Mouse (Mus musculus) embryonic facial prominence, embryonic 14.5 days (tissue): ENCODE data around the gene Hps4. TPM values are rescaled to one million over a fixed set of nuclear protein-coding genes. Genes with fewer than 3 reads are reported as not detected.

Source experiments
- ATAC-seq: fragments of 200-750 bp; cut with Nextera tagmentation; 2 replicates; pipeline ENCODE4 v1.8.0; 2017; ENCODE audit warnings: low read depth, moderate number of reproducible peaks, moderate TSS enrichment
- DNase-seq: peaks from one replicate; pipeline ENCODE4 v3.0.0-alpha.2; 2015; ENCODE audit warnings: low spot score
- H3K27ac ChIP-seq: fragments of 300-500 bp; sonication (generic); replicated peaks from 2 replicates; pipeline ENCODE4 v1.5.1; 2014; ENCODE audit warnings: low read depth, mild to moderate bottlenecking, low read length, moderate library complexity
- H3K27me3 ChIP-seq: fragments of 300-500 bp; sonication (generic); replicated peaks from 2 replicates; pipeline ENCODE4 v1.6.1; 2014; ENCODE audit warnings: low read length; ENCODE audit not compliant: control insufficient read depth, insufficient read depth
- H3K36me3 ChIP-seq: fragments of 300-500 bp; sonication (generic); 2 replicates; pipeline ENCODE4 v1.6.1; 2014; ENCODE audit warnings: low read length, mixed read lengths; ENCODE audit not compliant: control insufficient read depth, insufficient read depth
- H3K4me1 ChIP-seq: fragments of 300-500 bp; sonication (generic); 2 replicates; pipeline ENCODE4 v1.6.1; 2014; ENCODE audit warnings: antibody characterized with exemption, low read length; ENCODE audit not compliant: control insufficient read depth, insufficient read depth
- H3K4me2 ChIP-seq: fragments of 300-500 bp; sonication (generic); 2 replicates; pipeline ENCODE4 v1.6.1; 2014; ENCODE audit warnings: low read depth, mild to moderate bottlenecking, low read length, moderate library complexity, mixed read lengths
- H3K4me3 ChIP-seq: fragments of 300-500 bp; sonication (generic); 2 replicates; pipeline ENCODE4 v1.5.1; 2014; ENCODE audit warnings: low read depth, mild to moderate bottlenecking, low read length
- H3K9ac ChIP-seq: fragments of 300-500 bp; sonication (generic); 2 replicates; pipeline ENCODE4 v1.6.1; 2014; ENCODE audit warnings: low read depth, mild to moderate bottlenecking, low read length, moderate library complexity, mixed read lengths
- H3K9me3 ChIP-seq: fragments of 300-500 bp; sonication (generic); 2 replicates; pipeline ENCODE4 v1.6.1; 2016; ENCODE audit warnings: low read length; ENCODE audit not compliant: control insufficient read depth
- WGBS: fragments of 180-500 bp; shearing (Covaris S2); extraction: QIAGEN DNeasy Blood & Tissue Kit; methylation state at CpG from one replicate; pipeline ENCODE4 v1.1.7; 2014; 5-methylcytosine and 5-hydroxymethylcytosine counted together
- polyA plus RNA-seq: library from polyadenylated mRNA; unstranded; fragments of >200 nt; fragmentation: Nextera tagmentation; extraction: Ambion mirVana; gene quantifications from 2 replicates; pipeline ENCODE4 v1.2.1, GENCODE M21; 2014

Gene Hps4
- 31.1 and 31.6 TPM in 2 replicates for polyA plus RNA-seq

- Histone ChIP-seq H3K27ac (peak within 1 kb of the TSS; percentile 58; the same call in 1 of the 2 replicates), H3K27me3 (no peaks in the 10 kb centered on the region)
Observed at GRCm38 (mm10) chr5:112342463-112343204, at the start of gene Hps4, which contains the start of gene Srrd. Gene Hps4, plus strand, starts transcription at chr5:112343083. Gene Srrd, minus strand, starts transcription at chr5:112343040.

DNA sequence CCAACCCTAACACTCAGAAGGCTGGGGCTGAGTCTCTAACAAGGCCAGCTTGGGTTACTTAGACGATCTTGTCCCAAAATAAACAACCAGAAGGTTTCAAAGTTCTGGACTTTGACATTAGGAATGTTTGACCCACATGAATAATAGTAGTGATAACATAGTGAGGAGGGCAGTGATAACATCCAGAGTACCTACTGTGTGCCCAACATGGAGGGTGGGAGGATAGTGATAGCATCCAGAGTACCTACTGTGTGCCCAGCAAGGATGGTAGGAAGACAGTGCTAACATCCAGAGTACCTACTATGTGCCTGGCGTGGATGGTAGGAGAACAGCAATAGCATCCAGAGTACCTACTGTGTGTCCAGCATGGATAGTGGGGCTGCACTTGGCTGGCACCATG, 49.1 kb upstream of the Hps4 start:
- Histone ChIP-seq H3K36me3 (no peaks in the 10 kb centered on the region), H3K27me3 (no peaks in the 10 kb centered on the region), H3K27ac (no peak overlapping the region), H3K4me1 (peaks cover 6% of the 10 kb centered on the region; the same call in 1 of the 2 replicates), H3K9ac (no peak overlapping the region), H3K4me3 (no peak overlapping the region), H3K4me2 (no peak overlapping the region), H3K9me3 (no peaks in the 10 kb centered on the region)
- 69% methylated on average over 2 of the region's 2 CpGs for WGBS
- DNase-seq (no peak), ATAC-seq (no peak)

More at GRCm38 (mm10) chr5:112342463-112343204, at the start of gene Hps4, which contains the start of gene Srrd:
- ATAC-seq (peak; percentile 73), DNase-seq (peak; percentile 79)
- Histone ChIP-seq H3K36me3 (peaks cover 32% of the 10 kb centered on the region), H3K9me3 (no peaks in the 10 kb centered on the region), H3K4me3 (peak within 1 kb of the TSS; percentile 87), H3K9ac (peak within 1 kb of the TSS; percentile 91), H3K4me1 (0 out of 2 replicates have a peak, but pooled peaks cover 6% of the 10 kb centered on the region), H3K4me2 (peak within 1 kb of the TSS; percentile 73)
- WGBS: 5% methylated on average over 21 of the region's 64 CpGs

- Histone ChIP-seq H3K4me2 (no peak overlapping the region), H3K27ac (no peak overlapping the region), H3K27me3 (no peaks in the 10 kb centered on the region), H3K9ac (no peak overlapping the region), H3K4me1 (peaks cover 6% of the 10 kb centered on the region; the same call in 1 of the 2 replicates), H3K9me3 (no peaks in the 10 kb centered on the region), H3K4me3 (no peak overlapping the region), H3K36me3 (no peaks in the 10 kb centered on the region)
- ATAC-seq: no peak
- WGBS: 75% methylated on average over 4 of the region's 4 CpGs
- DNase-seq: no peak
Observed at GRCm38 (mm10) chr5:112294696-112295095, 48.2 kb upstream of the Hps4 start.

- Histone ChIP-seq H3K4me2 (no peak overlapping the region), H3K36me3 (no peaks in the 10 kb centered on the region), H3K27me3 (no peaks in the 10 kb centered on the region), H3K4me1 (peaks cover 6% of the 10 kb centered on the region; the same call in 1 of the 2 replicates), H3K9me3 (no peaks in the 10 kb centered on the region), H3K27ac (no peak overlapping the region), H3K9ac (no peak overlapping the region), H3K4me3 (no peak overlapping the region)
- WGBS: 46% methylated on average over 8 of the region's 8 CpGs
- no peak for DNase-seq
- no peak for ATAC-seq
Observed at GRCm38 (mm10) chr5:112295162-112295561, 47.7 kb upstream of the Hps4 start.

DNA sequence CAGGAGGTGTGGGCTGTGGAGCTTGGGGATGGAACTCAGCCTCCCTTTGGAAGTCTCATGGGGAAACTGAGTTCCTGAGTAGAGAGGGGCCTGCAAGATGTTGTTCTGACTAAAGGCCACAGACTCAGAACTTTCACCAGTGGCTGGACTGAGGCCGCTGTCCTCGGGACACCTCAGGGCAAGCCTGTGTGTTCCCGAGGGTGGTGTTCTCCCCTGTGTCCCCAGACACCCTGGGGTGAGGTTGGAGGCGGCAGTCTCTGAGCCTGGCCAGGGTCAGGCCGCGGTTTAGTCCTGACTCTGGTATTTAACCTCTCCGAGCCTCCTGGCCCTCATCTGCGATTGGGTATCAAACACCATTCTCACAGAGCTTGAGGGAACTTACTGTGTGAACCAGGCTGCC, 47.3 kb upstream of the Hps4 start:
- WGBS: 63% methylated on average over 8 of the region's 8 CpGs
- H3K27ac ChIP-seq: no peak overlapping the region
- H3K4me2 ChIP-seq: no peak overlapping the region
- H3K9ac ChIP-seq: no peak overlapping the region
- H3K36me3 ChIP-seq: no peaks in the 10 kb centered on the region
- no peaks in the 10 kb centered on the region for H3K27me3 ChIP-seq
- ATAC-seq (no peak), DNase-seq (no peak)
- H3K9me3 ChIP-seq: no peaks in the 10 kb centered on the region
- H3K4me3 ChIP-seq: no peak overlapping the region
- H3K4me1 ChIP-seq: peaks cover 6% of the 10 kb centered on the region; the same call in 1 of the 2 replicates

DNA sequence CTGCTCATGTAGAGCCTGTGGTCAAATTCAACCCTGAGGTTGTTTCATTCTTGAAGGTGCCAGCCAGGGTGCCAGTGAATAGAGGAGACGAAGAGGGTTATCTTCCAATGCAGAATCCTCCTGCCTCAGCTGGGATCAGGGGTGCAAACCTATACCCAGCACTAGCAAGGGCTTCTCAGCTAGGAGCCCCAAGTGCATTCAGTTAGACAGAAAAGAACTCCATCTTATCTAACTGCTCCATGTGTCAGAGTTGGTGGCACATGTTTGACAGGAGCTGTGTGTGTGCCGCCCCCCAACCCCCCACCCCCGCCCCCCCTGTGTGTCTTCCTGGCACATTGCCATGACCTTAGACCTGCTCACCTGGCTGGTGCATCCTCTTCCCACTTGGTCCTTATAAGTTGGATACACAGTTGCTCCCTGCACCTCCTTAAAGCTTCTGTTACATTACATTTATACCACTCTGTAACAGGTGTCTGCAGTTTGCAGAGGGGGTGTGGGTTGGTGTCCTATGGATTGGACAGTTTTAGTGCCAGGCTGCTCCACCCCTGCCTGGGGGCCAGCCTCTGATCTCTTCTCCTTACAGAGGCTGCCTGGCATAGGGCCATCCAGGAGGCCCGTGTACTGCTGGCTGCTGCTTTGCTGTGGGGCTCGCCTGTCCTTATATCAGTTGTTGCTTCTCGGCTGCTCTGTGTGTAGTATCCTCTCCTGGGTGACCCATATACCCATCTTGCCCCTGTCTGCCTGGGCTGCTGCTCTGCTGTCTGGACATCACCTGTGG, 46.3 kb upstream of the Hps4 start:
- no peak overlapping the region for H3K4me2 ChIP-seq
- H3K4me1 ChIP-seq: peaks cover 6% of the 10 kb centered on the region; the same call in 1 of the 2 replicates
- ATAC-seq (no peak), DNase-seq (no peak)
- H3K36me3 ChIP-seq: no peaks in the 10 kb centered on the region
- no peak overlapping the region for H3K27ac ChIP-seq
- no peaks in the 10 kb centered on the region for H3K9me3 ChIP-seq
- no peak overlapping the region for H3K9ac ChIP-seq
- no peaks in the 10 kb centered on the region for H3K27me3 ChIP-seq
- 74% methylated on average over 5 of the region's 6 CpGs for WGBS
- no peak overlapping the region for H3K4me3 ChIP-seq

DNA sequence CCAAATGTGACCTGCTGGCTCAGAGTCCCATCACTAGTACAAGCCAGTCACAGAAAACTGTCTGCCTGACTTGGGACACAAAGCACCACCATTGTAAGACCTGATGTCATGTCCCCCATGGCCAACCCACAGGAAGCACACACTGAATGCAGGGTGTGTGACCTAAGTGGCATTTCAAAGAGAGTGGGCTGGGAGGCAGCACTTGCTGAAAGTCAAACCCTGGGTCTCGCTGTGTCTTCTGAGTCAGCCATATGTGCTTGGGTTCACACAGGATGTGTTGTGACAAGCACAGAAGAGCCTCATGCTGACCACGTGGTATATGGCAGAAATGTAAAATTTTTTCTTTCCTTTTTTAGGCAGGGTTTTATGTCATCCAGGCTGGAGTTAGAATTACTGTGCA, 45.6 kb upstream of the Hps4 start:
- Histone ChIP-seq H3K4me2 (no peak overlapping the region), H3K27me3 (no peaks in the 10 kb centered on the region), H3K4me3 (no peak overlapping the region), H3K4me1 (peaks cover 6% of the 10 kb centered on the region; the same call in 1 of the 2 replicates), H3K27ac (no peak overlapping the region), H3K36me3 (no peaks in the 10 kb centered on the region), H3K9ac (no peak overlapping the region), H3K9me3 (no peaks in the 10 kb centered on the region)
- WGBS: 70% methylated on average over 2 of the region's 2 CpGs
- ATAC-seq (no peak), DNase-seq (no peak)

DNA sequence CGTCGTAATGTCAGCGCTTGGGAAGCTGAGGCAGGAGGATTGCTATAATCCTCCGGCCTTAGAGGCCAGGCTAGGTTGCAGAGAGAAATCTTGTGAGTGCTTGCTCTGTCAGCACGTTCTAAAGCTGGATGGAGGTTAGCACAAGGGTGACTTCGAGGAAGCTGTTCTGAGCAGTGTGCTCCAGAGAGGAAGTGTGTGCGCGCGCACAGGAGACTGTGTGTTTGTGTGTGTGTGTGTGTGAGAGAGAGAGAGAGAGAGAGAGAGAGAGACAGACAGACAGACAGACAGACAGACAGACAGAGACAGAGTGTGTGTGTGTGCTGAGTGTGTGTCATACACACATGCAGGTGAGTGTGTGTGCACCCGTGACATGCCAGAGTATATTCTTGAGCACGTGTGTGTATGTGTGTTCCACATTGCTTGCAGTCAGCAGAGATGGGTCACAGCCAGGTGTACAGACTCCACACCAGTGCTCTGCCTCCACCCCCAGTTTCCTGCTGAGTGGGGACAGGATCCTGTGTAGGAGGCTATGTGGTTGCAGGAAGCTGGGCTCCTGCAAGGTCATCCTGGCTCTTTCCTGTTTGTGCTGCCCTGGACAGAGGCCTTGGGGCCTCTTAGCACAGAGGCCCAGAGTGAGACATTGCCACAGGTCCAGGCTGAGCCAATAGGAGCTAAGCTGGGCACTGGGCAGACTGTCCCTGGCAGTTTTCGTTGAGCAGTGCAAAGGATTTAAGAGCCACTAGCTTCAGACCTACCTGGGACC, 44.5 kb upstream of the Hps4 start:
- Histone ChIP-seq H3K36me3 (no peaks in the 10 kb centered on the region), H3K27me3 (no peaks in the 10 kb centered on the region), H3K4me1 (peaks cover 6% of the 10 kb centered on the region; the same call in 1 of the 2 replicates), H3K4me3 (no peak overlapping the region), H3K4me2 (no peak overlapping the region), H3K9ac (no peak overlapping the region), H3K27ac (no peak overlapping the region), H3K9me3 (no peaks in the 10 kb centered on the region)
- DNase-seq (no peak), ATAC-seq (no peak)
- 85% methylated on average over 12 of the region's 12 CpGs for WGBS
